Mouse (Mus musculus) embryo, embryonic 9.5 days (tissue): ENCODE measurements around the gene Arntl2.

Experiments used
- DNase-seq: peaks from one replicate; pipeline ENCODE4 v3.0.0-alpha.2; 2017; ENCODE audit errors: extremely low spot score

Gene Arntl2

DNA sequence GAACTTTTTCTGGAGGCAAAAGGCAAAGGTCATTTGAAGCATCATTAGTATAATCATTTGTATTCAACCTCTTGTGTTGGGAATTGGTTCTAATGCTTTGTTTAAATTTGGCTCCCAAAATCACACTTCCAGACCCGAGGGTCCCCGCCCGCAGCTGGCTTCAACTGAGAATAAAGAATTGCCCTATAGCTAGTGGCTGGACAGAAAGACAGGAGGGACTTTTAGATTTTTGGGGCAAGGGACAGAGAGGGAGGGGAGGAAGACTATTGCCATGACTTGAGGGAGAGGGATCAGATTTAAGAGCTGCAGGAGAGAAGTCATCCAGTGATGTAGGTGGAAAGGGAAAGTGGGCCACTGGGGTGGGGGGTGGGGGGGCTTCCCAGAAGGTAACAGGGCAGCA lies 14.3 kb upstream of the Arntl2 start:
- no peak for DNase-seq

DNA sequence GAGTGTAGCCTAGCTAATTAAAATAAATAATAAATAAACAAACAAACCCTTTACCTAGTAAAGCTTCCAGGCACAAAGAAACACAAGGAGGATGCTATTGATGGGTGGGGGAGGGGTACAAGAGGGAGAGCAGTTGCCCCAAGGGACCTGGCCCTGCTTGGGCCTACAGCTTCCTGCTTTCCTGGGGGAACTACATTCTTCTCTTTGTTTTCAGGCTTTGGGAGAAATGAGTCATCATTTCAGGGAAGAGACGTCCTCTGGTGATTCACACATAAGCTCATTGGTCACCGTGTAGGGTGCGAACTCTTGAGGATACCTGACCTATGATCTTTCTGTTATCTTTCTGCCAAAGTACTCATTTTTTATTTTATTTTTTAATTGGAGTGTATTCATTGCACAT lies 2.3 kb upstream of the Arntl2 start:
- no peak for DNase-seq

DNA sequence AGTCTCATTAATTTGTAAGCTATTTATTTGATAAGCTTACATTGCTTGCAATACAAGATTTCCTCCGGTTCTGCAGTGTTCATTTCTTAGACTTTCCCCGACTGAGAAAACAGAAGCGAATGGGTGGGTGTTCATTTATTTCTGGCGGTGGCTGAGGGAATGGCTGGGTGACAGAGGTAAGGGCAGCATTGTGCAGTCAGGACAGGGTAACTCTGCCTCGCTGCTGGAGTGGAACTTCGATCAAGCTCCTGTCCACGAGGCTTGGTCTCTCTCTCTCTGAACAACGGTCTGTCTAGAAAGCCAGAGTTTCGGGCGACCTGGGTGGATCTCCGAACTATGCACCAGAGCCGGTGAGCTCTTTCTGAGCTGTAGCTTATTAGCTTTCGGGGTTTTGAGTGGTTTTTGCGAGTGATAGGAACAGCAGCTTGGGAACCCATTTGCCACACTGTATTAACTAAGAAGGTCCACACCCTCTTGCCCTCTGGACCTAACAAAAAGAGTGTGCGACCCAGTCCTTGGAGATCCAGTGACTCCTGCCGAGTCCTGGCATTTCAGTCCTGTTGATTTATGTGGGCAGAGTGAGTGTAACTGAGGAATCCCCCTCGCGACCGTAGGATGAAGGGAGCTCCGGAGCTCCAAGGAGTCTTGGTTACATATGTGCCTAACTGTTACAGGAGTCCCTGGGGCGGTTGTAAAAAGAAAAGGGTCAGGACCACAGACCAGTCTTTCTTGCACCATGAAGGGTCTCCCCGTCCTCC lies 510 bp upstream of the Arntl2 start:
- DNase-seq: peak; percentile 16

DNA sequence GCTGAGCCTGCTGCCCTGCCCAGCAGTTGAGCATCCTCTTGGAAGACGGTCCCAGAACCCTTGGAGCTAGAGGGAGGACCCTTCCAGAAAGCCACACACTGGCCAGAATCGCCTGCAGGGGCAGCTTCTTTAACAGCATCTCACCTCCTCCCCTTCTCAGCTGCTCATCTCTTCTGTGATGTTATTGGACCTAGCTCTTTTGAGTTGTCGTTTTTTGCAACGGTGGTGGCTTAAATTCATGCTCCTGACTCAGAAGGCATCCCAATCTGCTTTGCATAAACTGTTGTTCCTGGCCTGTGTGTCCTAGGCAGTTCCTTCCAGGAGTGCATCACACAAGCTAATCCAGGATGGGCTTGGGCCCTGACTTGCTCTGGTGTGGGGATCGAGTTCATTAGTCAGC lies 1.6 kb downstream of the Arntl2 start:
- DNase-seq: no peak

DNA sequence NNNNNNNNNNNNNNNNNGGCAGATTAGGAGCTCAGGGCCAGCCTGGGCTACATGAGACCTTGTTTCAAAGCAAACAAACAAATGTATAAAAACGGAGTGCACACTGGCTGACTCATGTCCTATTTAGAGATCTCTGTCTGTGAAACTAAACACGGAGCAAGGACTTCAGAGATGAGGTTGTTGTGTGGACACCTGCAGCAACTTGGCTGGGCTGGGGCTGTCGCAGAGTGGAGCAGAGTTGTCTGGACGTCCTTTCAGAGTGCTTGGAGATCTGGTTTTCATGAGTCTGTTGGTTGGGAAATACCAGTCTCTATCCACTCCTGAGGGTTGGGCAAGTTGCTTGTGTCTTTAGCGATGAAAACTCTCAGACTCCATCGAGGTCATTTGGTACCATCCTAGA lies 14.1 kb downstream of the Arntl2 start:
- DNase-seq: no peak

DNA sequence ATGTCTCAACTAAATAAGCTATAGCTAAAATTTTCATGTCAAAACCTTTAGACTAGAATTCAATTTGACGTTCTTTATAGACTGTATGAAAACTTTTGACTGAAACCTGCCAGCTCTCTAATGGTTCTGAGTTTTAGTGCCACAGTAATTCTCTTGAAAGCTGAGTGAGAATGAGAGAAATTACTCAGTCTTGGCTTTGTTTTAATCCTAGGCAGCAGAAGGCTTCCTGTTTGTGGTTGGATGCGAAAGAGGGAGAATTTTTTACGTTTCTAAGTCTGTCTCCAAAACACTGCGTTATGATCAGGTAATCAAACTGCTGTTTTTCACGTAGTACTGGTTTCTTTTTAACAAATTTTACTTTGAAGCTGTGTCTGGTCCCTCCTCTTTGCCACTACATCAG lies 17.2 kb downstream of the Arntl2 start:
- no peak for DNase-seq

DNA sequence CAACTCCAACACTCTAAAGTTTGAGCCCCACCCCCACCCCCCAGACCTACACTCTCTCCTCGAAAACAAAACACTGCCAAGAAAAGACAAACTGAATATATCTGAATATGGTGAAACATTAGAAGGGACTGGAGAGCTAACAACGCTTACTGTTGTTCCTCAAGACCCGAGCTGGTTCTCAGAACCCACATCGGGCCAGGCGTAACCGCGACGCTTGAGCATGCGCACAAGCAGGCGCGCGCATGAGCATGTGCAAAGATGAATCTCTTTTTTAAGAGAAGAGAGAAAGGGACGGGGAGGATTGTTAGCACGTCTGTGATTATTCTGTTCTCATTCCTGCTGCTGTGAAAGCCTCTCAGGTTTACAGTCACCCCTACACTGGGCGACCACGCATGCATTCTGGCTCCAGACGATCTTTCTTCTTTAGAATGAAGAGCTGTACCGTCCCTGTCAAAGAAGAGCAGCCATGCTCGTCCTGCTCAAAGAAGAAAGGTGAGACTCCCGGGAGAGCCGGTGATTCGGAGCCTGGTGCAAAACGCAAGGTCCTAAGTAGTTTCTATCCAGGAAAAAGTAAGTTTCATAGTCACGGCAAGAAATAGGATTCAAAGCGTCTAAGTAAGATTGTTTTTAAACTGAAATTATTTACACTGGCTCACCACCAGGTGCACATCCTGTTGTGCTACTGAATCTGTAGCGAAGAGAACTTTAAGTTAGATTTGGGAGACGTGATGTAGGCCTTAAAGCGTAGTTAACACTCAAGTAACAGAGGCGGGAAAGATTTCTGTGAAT lies 24.5 kb downstream of the Arntl2 start:
- DNase-seq: no peak

DNA sequence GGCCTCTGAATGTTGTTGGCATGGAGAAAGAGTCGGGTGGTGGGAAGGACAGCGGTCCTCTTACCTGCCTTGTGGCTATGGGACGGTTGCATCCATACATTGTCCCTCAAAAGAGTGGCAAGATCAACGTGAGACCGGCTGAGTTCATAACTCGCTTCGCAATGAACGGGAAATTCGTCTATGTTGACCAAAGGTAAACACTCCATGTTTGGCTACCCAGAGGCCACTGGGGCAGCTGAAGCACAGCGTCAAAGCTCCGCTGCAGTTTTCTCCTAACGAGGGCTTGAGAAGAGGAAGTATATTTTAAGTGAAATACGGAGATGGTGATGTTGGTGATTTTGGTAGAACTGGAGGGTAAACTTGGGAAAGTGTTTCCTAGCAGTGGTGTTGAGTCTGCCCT lies 26.1 kb downstream of the Arntl2 start:
- no peak for DNase-seq

DNA sequence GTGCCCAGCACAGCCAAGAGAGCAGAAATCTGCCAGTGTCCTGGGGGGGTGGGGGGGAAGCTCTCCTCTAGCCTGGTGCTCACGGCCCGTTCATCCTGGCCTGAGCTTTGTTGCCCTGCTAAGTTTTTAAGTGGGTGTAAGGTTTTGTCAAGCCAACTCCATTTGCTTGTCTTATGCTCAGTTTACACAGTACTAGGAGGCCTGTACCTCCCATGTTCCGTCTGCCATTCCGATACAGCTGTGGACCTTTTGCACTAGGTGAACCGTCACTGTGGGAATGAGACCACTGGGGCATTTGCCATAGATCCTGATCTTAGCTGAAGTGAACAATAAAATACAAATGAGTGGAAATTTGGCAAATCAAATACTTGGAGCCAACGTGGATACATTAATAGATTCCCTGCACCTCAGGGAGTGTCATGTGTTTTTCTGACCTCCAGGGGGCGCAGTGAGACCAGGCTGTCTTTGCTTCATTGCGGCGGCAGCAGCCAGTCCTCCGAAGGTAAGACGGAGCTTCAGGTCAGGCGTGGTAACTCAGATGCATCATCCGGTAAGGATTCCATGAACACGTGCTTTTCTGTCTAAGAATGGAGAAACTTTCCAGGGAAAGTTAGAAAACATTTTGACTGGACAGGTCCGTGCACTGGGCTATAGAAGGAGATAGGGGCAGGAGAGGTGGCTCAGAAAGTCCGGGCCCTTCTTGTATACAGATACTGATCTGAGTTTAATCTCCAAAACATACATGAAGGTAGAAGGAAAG lies 29.1 kb downstream of the Arntl2 start:
- DNase-seq: peak; percentile 63

DNA sequence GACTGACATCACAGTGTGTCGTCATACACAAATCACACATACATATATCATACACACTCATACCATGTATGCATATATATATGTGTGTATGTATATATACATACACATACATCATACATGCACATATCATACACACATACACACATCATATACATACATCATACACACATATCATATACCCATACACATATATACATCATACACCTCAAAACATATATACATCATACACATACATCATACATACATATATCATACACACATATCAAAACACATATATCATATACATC lies 29.6 kb downstream of the Arntl2 start:
- DNase-seq: no peak

DNA sequence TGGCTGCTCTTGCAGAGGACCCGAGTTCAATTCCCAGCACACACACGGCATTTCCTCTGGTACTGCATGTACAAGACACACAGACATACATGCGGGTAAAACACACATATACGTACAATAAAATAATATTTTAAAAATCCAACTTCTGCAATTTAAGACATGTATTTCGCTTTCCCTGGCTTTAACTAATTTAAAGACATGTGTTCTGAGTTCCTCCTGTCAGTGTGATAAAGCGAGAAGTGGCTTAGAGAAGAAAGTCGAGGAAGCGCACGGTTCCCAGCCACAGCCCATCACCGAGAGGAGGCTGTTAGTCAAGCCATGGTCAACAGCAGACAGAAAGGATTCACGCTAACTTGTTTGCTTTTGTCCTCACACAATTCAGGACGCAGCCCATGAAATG lies 35.5 kb downstream of the Arntl2 start:
- DNase-seq: no peak

DNA sequence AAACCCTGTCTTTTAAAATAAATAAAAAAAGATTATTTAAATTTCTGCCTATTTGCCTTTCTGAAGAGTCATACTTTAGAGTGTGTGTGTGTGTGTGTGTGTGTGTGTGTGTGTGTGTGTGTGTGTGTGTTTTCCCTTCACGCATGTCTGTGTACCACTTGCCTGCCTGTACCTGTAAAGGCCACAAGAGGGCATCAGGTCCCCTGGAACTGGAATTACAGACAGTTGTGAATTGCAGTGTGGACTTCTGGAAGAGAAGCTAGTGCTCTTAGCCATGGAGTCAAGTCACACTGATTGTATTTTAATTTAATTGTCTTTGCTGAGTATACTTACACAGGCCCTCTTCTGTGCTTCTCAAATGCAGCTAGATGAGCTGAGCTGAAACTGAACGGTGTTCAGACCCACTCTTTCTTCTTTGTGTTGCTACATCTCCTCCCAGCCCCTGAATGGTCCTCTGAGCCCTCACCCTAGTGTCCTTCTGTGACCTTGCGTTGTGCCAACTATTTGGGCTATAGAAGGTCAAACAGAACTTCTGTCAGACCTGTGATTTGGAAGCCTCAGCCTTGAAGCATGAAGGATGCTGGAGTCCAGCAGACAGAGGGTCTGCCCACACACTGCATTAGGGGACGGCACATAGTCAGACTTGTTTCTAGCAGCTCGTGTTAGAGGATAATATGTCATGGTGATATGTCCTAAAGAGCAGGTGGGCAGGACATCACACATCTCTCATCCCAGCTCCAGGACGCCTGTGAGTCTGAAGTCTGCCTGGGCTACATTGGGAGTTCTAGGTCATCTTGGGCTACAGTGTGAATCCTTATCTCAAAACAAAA lies 37.8 kb downstream of the Arntl2 start:
- DNase-seq: peak; percentile 62

DNA sequence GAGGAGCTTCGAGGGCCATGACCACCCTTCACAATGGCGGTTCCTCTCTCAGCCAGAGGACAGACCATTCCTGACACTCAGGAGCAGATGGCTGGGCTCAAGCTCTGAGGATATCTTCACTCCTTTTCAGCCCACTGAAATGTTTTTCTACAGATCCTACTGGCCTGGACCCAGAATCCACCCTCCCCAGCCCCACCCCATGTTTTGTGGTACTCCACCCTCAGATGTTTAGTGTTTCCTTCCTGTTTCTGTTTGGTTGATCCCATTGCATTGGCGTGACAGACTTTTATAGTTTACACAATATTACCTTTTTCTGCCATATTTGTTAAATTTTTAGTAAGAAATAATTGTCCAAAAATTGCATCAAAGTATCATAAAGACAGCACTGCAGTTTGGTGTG lies 38.5 kb downstream of the Arntl2 start:
- no peak for DNase-seq

DNA sequence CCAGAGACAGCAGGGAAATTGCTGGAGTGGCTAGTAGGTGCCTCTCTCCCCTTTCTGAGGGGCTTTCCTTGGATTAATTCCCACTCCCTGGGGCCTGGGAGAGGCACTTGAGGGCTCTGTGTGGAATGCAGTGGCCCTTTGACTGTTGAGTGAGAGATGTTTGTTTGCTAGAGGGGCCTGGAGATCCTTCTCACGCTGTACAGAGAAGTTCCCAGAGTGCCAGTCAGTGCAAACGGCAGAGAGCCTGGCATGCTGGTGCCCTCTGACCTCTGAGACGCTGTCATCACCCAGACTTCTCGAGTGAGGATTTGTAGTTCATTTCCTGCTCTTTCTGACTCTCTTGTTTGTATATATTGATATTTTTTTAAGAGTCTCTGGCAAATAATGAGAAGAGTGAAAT lies 39.9 kb downstream of the Arntl2 start:
- peak; percentile 20 for DNase-seq

DNA sequence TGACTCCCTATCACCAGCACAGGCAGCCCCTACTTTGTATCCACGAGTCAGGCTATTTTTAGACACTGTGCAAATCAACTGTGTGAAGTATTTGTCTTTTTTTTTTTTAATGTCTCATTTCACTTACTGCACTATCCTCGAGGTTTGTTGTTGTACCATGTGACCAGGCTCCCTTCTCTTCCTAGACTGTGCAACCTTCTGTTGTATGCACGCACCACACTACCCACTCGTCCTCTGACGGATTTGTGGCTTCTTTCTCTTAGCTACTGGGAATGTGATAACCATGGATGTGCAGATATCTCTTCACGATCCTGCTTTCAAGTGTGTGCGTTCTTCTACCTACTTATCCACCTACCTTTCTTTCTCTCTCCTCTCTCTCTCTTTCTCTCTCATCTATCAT lies 41.5 kb downstream of the Arntl2 start:
- DNase-seq: no peak

DNA sequence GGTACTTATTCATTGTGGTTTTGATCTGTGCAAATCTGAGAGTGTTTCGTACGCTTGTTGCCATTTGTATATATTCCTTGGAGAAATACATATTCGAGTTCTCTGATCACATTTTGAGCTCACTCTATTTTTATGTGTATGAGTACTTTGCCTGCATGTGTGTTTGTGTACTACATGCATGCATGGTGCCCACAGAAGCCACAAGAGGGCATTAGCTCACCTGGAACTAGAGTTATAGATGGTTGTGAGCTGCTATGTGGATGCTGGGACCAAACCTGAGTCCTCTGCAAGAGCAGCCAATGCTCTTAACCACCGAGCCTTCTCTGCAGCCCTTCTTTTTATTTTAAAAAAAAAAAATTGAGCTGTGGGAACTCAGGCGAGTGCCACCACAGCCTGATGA lies 42.5 kb downstream of the Arntl2 start:
- no peak for DNase-seq

DNA sequence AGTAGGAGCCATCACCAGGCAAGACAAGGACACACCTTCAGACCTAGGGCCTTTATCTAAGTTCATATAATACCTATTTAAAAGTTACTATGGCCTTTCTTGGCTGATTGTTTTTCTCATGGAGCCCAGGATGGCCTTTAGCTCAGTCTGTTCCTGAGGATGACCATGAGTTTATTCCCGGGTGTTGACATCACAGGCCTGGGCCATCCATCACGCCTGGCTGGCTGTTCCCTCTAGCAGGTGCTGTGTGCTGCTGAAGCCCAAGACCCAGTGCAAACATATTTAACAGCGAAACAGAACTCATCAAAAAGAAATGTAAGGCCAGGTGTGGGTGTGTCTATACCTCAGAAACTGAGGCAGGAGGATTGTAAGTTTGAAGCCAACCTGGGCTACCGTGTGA lies 43.0 kb downstream of the Arntl2 start:
- DNase-seq: no peak

DNA sequence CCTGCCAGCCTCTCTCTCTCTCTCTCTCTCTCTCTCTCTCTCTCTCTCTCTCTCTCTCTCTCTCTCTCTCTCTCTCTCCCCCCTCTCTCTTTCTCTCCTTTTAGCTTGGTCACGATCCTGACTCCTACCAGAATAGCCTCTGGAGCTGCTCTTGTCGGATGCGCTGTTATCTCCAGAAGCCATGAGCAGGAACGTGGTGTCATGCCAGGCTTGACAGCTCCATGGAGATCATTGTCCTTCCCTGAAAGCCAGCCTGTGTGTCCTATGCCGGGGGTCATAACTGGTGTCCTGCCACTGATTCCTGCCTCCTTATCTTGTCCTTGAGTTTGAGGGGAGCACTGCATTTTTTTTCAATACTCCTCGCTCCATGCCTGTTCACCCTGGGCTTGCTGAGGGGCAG lies 49.0 kb downstream of the Arntl2 start:
- DNase-seq: no peak

DNA sequence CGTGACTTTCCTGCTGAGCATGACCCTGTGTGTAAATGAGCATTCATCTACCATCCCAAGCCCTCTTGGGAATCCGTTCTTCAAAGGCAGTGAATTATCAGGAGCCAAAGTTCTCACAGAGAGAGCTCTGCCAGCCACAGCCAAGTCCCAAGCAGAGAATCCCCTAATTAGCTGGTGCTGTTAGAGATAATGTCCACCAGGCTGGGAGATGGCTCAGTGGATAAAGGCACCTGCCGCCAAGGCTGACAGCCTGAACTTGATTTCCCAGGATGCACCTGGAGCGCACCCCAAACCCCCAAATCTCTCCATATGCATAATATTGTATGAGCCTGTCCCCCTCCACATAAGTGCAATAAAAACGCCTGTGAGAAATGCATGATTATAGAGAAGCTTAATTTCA lies 49.5 kb downstream of the Arntl2 start:
- DNase-seq: no peak

DNA sequence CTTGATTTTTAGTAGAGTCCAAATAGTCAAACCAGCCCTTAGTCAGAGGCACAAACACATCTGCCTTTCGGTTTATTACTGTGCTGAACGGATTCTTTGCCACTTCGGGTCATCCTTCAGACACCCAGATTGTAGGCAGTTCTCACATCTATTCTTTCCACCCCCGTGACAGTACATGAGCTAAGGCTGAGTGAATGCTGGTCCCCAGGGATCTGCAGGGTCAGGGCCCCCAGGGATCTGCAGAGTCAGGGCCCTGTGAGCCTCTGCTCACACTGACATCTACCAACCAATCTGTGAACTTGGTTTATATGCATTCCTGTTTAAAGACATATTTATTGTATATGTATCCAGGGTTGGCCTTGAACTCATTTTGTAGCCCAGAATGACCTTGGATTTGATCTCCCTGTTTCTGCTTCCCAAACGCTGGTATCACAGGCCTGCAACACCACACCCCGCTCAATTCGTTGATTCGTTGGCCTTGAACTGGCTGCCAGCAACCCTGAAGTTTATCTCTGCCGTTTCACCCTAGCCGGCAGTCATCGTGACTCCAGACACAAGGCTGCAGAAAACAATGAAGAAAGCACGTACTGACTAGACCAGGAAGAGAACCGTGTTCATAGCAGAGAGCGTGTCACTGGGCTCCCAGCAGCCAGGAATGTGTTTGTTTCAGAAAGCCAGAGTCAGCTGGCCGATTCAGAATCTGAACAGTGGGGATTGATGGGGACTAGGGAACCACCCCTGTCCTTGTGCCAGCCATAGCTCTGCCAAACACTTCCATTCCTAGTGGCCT lies 50.3 kb downstream of the Arntl2 start:
- no peak for DNase-seq

DNA sequence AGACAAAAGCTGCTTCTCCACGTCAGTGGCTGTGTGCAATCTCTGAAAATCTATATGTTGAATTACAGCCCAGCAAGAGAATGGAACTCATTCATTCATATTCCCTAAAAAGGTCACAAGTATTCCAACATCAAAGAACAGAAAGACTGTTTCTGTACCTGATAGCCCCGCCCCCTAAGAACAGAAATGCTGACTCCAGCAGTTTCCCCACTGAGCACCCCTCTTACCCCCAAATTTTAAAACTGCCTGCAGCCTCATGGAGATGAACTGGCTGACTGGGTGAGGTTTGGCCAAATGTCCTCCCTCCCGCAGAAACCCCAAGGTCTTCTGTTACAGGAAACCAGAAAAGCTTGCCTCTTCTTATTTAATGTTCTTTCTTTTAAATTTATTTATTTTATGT lies 51.5 kb downstream of the Arntl2 start:
- no peak for DNase-seq
